Mouse (Mus musculus): ENCODE measurements around the gene Mapk14. TPM values are rescaled to one million over a fixed set of nuclear protein-coding genes. Genes with fewer than 3 reads are reported as not detected.
A peak's percentile ranks its signal among the peaks of the same experiment; 100 is the strongest.
"Not testable (repeated sequence)": the region's sequence is repeated elsewhere in the genome, so short reads cannot be mapped to it uniquely, and the experiment has no call there.

Gene Mapk14
- total and polyA plus RNA-seq, 3 experiments, result 50.1 to 52.8 (median 51.3) TPM

GRCm38 (mm10) chr17:28766203-28766602 lies 75.1 kb downstream of the Mapk14 start:
- WGBS, result 33% methylated on average over 3 of the region's 3 CpGs
- H3K4me3 ChIP-seq, result no peak overlapping the region
- H3K27me3 ChIP-seq (ENCODE audit: control insufficient read depth, insufficient read depth, low read length), result peaks cover 9% of the 10 kb centered on the region
- TF ChIP-seq CTCF (IDR thresholded peaks at IDR 0.05), result no peak
- TF ChIP-seq EP300 (IDR thresholded peaks at IDR 0.05; ENCODE audit: insufficient read depth, low read depth, low read length), result no peak
- TF ChIP-seq POLR2A (IDR thresholded peaks at IDR 0.05; ENCODE audit: insufficient read depth, low read depth, low read length), result no peak
- no peaks in the 10 kb centered on the region for H3K4me1 ChIP-seq (ENCODE audit: control insufficient read depth, insufficient read depth, low read length)
- H3K36me3 ChIP-seq (ENCODE audit: control insufficient read depth, insufficient read depth, low read length), result no peaks in the 10 kb centered on the region
- H3K79me2 ChIP-seq (replicated peaks; ENCODE audit: control insufficient read depth, insufficient read depth, low read length), result no peaks in the 10 kb centered on the region
- DNase-seq, result no peak
- no peak overlapping the region for H3K9ac ChIP-seq (ENCODE audit: low read depth, low read length)
- intact Hi-C loops (cut with DNase I), result no loop called here
- H3K27ac ChIP-seq, result no peak overlapping the region

- intact Hi-C loops (cut with DNase I), result no loop called here
- peaks cover 9% of the 10 kb centered on the region for H3K27me3 ChIP-seq (ENCODE audit: control insufficient read depth, insufficient read depth, low read length)
- 77% methylated on average over 11 of the region's 11 CpGs for WGBS
Observed at GRCm38 (mm10) chr17:28766781-28767515, 75.8 kb downstream of the Mapk14 start.

GRCm38 (mm10) chr17:28769121-28769874 lies 78.2 kb downstream of the Mapk14 start, which contains the start of gene Mapk13:
TSS of gene Mapk13 (plus strand) at chr17:28769297.
- H3K27me3 ChIP-seq (ENCODE audit: control insufficient read depth, insufficient read depth, low read length), result peaks cover 9% of the 10 kb centered on the region
- no peak within 1 kb of the TSS for H3K9ac ChIP-seq (ENCODE audit: low read depth, low read length)
- no peak for TF ChIP-seq CTCF (IDR thresholded peaks at IDR 0.05)
- no peak for TF ChIP-seq POLR2A (IDR thresholded peaks at IDR 0.05; ENCODE audit: insufficient read depth, low read depth, low read length)
- no peak for TF ChIP-seq EP300 (IDR thresholded peaks at IDR 0.05; ENCODE audit: insufficient read depth, low read depth, low read length)
- H3K79me2 ChIP-seq (replicated peaks; ENCODE audit: control insufficient read depth, insufficient read depth, low read length), result no peaks in the 10 kb centered on the region
- H3K4me1 ChIP-seq (ENCODE audit: control insufficient read depth, insufficient read depth, low read length), result no peaks in the 10 kb centered on the region
- 3% methylated on average over 53 of the region's 58 CpGs for WGBS
- intact Hi-C loops (cut with DNase I), result no loop called here
- no peak for DNase-seq
- H3K36me3 ChIP-seq (ENCODE audit: control insufficient read depth, insufficient read depth, low read length), result no peaks in the 10 kb centered on the region
- H3K27ac ChIP-seq, result no peak within 1 kb of the TSS
- H3K4me3 ChIP-seq, result peak within 1 kb of the TSS; percentile 32

More at GRCm38 (mm10) chr17:28766781-28767515, 75.8 kb downstream of the Mapk14 start:
- TF ChIP-seq EP300 (IDR thresholded peaks at IDR 0.05; ENCODE audit: insufficient read depth, low read depth, low read length), result no peak
- no peak for TF ChIP-seq CTCF (IDR thresholded peaks at IDR 0.05)
- no peak for TF ChIP-seq POLR2A (IDR thresholded peaks at IDR 0.05; ENCODE audit: insufficient read depth, low read depth, low read length)
- Histone ChIP-seq H3K27ac (no peak overlapping the region), H3K36me3 (ENCODE audit: control insufficient read depth, insufficient read depth, low read length) (no peaks in the 10 kb centered on the region), H3K4me1 (ENCODE audit: control insufficient read depth, insufficient read depth, low read length) (no peaks in the 10 kb centered on the region), H3K4me3 (no peak overlapping the region), H3K79me2 (replicated peaks; ENCODE audit: control insufficient read depth, insufficient read depth, low read length) (no peaks in the 10 kb centered on the region), H3K9ac (ENCODE audit: low read depth, low read length) (no peak overlapping the region)
- DNase-seq, result no peak

GRCm38 (mm10) chr17:28769875-28770421 lies 78.8 kb downstream of the Mapk14 start:
- Histone ChIP-seq H3K4me3 (peak overlapping the region; percentile 14; the same call in 1 of the 2 replicates), H3K27ac (no peak overlapping the region), H3K36me3 (ENCODE audit: control insufficient read depth, insufficient read depth, low read length) (no peaks in the 10 kb centered on the region), H3K27me3 (ENCODE audit: control insufficient read depth, insufficient read depth, low read length) (peaks cover 9% of the 10 kb centered on the region), H3K4me1 (ENCODE audit: control insufficient read depth, insufficient read depth, low read length) (no peaks in the 10 kb centered on the region), H3K9ac (ENCODE audit: low read depth, low read length) (no peak overlapping the region), H3K79me2 (replicated peaks; ENCODE audit: control insufficient read depth, insufficient read depth, low read length) (no peaks in the 10 kb centered on the region)
- 5% methylated on average over 24 of the region's 24 CpGs for WGBS
- intact Hi-C loops (cut with DNase I), result no loop called here
- no peak for DNase-seq
- TF ChIP-seq POLR2A (IDR thresholded peaks at IDR 0.05; ENCODE audit: insufficient read depth, low read depth, low read length) (no peak), CTCF (IDR thresholded peaks at IDR 0.05) (no peak), EP300 (IDR thresholded peaks at IDR 0.05; ENCODE audit: insufficient read depth, low read depth, low read length) (no peak)

- Histone ChIP-seq H3K4me3 (no peak overlapping the region), H3K27me3 (ENCODE audit: control insufficient read depth, insufficient read depth, low read length) (peaks cover 9% of the 10 kb centered on the region), H3K79me2 (replicated peaks; ENCODE audit: control insufficient read depth, insufficient read depth, low read length) (no peaks in the 10 kb centered on the region), H3K9ac (ENCODE audit: low read depth, low read length) (no peak overlapping the region), H3K27ac (no peak overlapping the region), H3K4me1 (ENCODE audit: control insufficient read depth, insufficient read depth, low read length) (no peaks in the 10 kb centered on the region), H3K36me3 (ENCODE audit: control insufficient read depth, insufficient read depth, low read length) (no peaks in the 10 kb centered on the region)
- intact Hi-C loops (cut with DNase I), result no loop called here
- TF ChIP-seq CTCF (IDR thresholded peaks at IDR 0.05), result no peak
- 86% methylated on average over 5 of the region's 5 CpGs for WGBS
- DNase-seq, result no peak
Observed at GRCm38 (mm10) chr17:28771289-28771688, 80.2 kb downstream of the Mapk14 start.

- H3K27me3 ChIP-seq (ENCODE audit: control insufficient read depth, insufficient read depth, low read length); intact Hi-C loops (cut with DNase I); H3K79me2 ChIP-seq (replicated peaks; ENCODE audit: control insufficient read depth, insufficient read depth, low read length); H3K27ac ChIP-seq; H3K4me3 ChIP-seq; H3K4me1 ChIP-seq (ENCODE audit: control insufficient read depth, insufficient read depth, low read length); H3K36me3 ChIP-seq (ENCODE audit: control insufficient read depth, insufficient read depth, low read length); DNase-seq; H3K9ac ChIP-seq (ENCODE audit: low read depth, low read length): not testable (repeated sequence)
- 90% methylated on average over 9 of the region's 9 CpGs for WGBS
Observed at GRCm38 (mm10) chr17:28774303-28774702, 83.2 kb downstream of the Mapk14 start.
